21 mouse cellular contexts compared by ENCODE assay signal in genomic region chr4:137692107-137692902, GRCm38 (mm10). TPM values are rescaled to one million over a fixed set of nuclear protein-coding genes. Genes with fewer than 3 reads are reported as not detected.
A peak's percentile ranks its signal among the peaks of the same experiment; 100 is the strongest.
DNase-seq lines count a peak whose midpoint lies in the region; ATAC-seq and TF ChIP-seq lines count a peak whose summit lies in the region.
"Had no signal": no experiment of that assay in that cellular context is flagged by ENCODE, and none has a peak within 500 bp of the region (broad histone marks: within the 10 kb centered on the region; RNA-seq: fewer than 3 reads in every experiment).

No protein-coding gene starts in this region.

- ATAC-seq in liver, embryonic 11.5 days (replicated peaks; ENCODE audit: low FRiP score), result no peak
- ATAC-seq: forebrain, embryonic 16.5 days; hindbrain, embryonic 16.5 days had no signal

- no peak for TF ChIP-seq POLR2A in kidney, adult 2 months (IDR thresholded peaks at IDR 0.05; ENCODE audit: low read depth, low read length)

- peak; percentile 48 for DNase-seq in kidney, adult 2 months
- DNase-seq in kidney, postnatal 10 days, result no peak
- peak; percentile 61 to 73 for DNase-seq in right cerebral cortex, adult 2 months (ENCODE audit: low spot score in 2 of 2)
- no peak for DNase-seq in right cerebral cortex, postnatal 25 days
- peak; percentile 61 to 83 for DNase-seq in left cerebral cortex, postnatal 25 days (ENCODE audit: low spot score in 2 of 2)
- DNase-seq in yolk sac, embryonic 10.5 days (ENCODE audit: low spot score), result no peak
- no peak for DNase-seq in liver, embryonic 11.5 days (ENCODE audit: low spot score)
- DNase-seq: adrenal gland, postnatal 25 days; cerebellum, adult 8-10 months; heart, postnatal 4 days; kidney, adult 8-10 months; kidney, postnatal 36 days; lung, adult 2 months; lung, postnatal 4 days; spleen, adult 18-20 months; thymus, postnatal 4 days had no signal

- no peak overlapping the region for H3K9ac ChIP-seq in liver, embryonic 11.5 days (ENCODE audit: low read depth, low read length)
- H3K9ac ChIP-seq: heart, embryonic 13.5 days; midbrain, embryonic 12.5 days; neural tube, embryonic 13.5 days had no signal

- peak overlapping the region; percentile 73; the same call in 1 of the 2 replicates for H3K27ac ChIP-seq in kidney, adult 2 months (ENCODE audit: insufficient read depth, low read depth, low read length)
- no peak overlapping the region for H3K27ac ChIP-seq in liver, embryonic 11.5 days (ENCODE audit: low read depth, low read length)
- H3K27ac ChIP-seq: heart, embryonic 13.5 days; midbrain, embryonic 12.5 days; neural tube, embryonic 13.5 days had no signal

- no peaks in the 10 kb centered on the region for H3K27me3 ChIP-seq in kidney, adult 2 months (replicated peaks; ENCODE audit: control insufficient read depth, insufficient read depth, low read length)
- no peaks in the 10 kb centered on the region for H3K27me3 ChIP-seq in liver, embryonic 11.5 days (replicated peaks; ENCODE audit: control insufficient read depth, insufficient read depth, low read length)
- H3K27me3 ChIP-seq: neural tube, embryonic 13.5 days had no signal

- no peaks in the 10 kb centered on the region for H3K36me3 ChIP-seq in kidney, adult 2 months (ENCODE audit: control insufficient read depth, insufficient read depth, low read length)
- H3K36me3 ChIP-seq in liver, embryonic 11.5 days (ENCODE audit: control insufficient read depth, insufficient read depth, low read length), result no peaks in the 10 kb centered on the region
- H3K36me3 ChIP-seq: heart, embryonic 13.5 days; midbrain, embryonic 12.5 days; neural tube, embryonic 13.5 days had no signal

- no peak overlapping the region for H3K4me3 ChIP-seq in kidney, adult 2 months (ENCODE audit: insufficient read depth, low read depth, low read length)
- no peak overlapping the region for H3K4me3 ChIP-seq in liver, embryonic 11.5 days (ENCODE audit: low read depth, low read length)
- H3K4me3 ChIP-seq: heart, embryonic 13.5 days; midbrain, embryonic 12.5 days; neural tube, embryonic 13.5 days had no signal

- no peak for TF ChIP-seq CTCF in kidney, adult 2 months (conservative IDR thresholded peaks at IDR 0.05; ENCODE audit: insufficient read depth, insufficient read length, low read depth, low read length)

- H3K4me2 ChIP-seq in liver, embryonic 11.5 days, result no peak overlapping the region
- H3K4me2 ChIP-seq: heart, embryonic 13.5 days; midbrain, embryonic 12.5 days; neural tube, embryonic 13.5 days had no signal

- H3K4me1 ChIP-seq in kidney, adult 2 months (ENCODE audit: control insufficient read depth, insufficient read depth, low read length), result 0 out of 2 replicates have a peak, but pooled peaks cover 1% of the 10 kb centered on the region
- no peaks in the 10 kb centered on the region; the same call in 1 of the 2 replicates for H3K4me1 ChIP-seq in liver, embryonic 11.5 days (replicated peaks; ENCODE audit: control insufficient read depth, insufficient read depth, low read length)

- H3K9me3 ChIP-seq in liver, embryonic 11.5 days (ENCODE audit: control insufficient read depth, low read length), result no peaks in the 10 kb centered on the region
- H3K9me3 ChIP-seq: heart, embryonic 13.5 days; midbrain, embryonic 12.5 days; neural tube, embryonic 13.5 days had no signal

- WGBS in kidney, adult 2 months, result 66% methylated on average over 10 of the region's 10 CpGs
- WGBS in liver, embryonic 11.5 days, result 82% methylated on average over 10 of the region's 10 CpGs

- intact Hi-C loops in left cerebral cortex, postnatal 25 days (cut with DNase I), result loop anchor here (2.0 kb wide), 1 partner anchor 16 kb away; no protein-coding TSS in a partner anchor

RNA-seq across cellular contexts. Expression of gene Rap1gap, which starts 27.8 kb away (rescaled TPM):
- polyA plus RNA-seq in kidney, adult 2 months (2012; rRNA removed), result 213 and 248 TPM in 2 replicates
- total RNA-seq in left cerebral cortex, postnatal 25 days (2021), result 100 to 1,000 TPM; 263 to 318 TPM
- 3.2 and 4.1 TPM in 2 replicates for polyA plus RNA-seq in liver, embryonic 11.5 days (2014; fragmentation: Nextera tagmentation; extraction: Ambion mirVana)

Comparison
In these comparisons a context has a peak if more than half of its experiments do, and no peak if none do; other contexts are left out.
1. DNase-seq: peak in kidney, adult 2 months (single experiment), right cerebral cortex, adult 2 months (2 of 2) and left cerebral cortex, postnatal 25 days (2 of 2); none in kidney, postnatal 10 days (single experiment), right cerebral cortex, postnatal 25 days (single experiment), yolk sac, embryonic 10.5 days (single experiment) and liver, embryonic 11.5 days (single experiment).
2. RNA of gene Rap1gap, which starts 27.8 kb away (polyA plus RNA-seq): 213 to 248 TPM in kidney, adult 2 months; 3.2 to 4.1 TPM in liver, embryonic 11.5 days; every median in the first group is over 10 times any median in the second.